Mouse (Mus musculus): ENCODE results near the gene Mpp2.

Mpp2 gene

DNA sequence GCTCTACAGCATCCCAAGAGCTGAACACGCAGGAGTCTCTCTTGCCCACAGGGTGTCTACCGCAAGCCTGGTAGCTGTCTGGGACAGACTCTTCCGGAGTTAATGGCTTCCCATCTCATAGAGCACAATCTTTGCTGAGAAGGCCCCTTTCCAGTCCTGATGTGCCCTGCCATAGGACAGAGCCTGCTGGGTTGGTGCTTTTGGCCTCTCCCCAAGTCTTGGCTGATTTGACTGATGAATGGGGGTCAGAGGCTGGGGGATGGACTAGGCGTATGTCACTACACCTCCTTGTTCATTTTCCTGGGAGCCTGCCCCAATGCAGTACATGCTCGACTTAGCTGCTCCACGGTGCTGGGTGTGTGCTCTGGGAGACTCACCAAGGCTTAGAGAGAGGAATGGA lies 50.5 kb downstream of the Mpp2 start:
- DNase-seq (ENCODE audit: low read depth in 1 of 2, low spot score in 2 of 2) = no peak

DNA sequence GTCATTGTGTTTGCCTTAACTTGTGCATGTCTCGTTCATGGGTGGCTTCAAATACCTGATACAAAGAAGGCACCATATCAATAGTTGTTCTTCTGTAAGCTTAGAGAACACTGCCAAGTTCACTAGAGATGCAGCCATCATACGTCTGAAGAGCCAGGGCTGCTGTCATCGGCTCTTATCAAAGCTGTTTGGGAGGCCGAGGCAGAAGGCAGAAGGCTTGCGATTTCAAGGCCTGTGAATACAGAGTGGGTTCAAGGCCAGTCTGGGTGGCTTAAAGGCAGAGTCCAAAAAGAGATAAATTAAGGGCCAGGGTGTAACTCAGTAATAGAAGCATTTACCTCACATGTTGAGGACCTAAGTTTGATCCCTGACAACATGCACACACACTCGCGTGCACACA lies 52.0 kb downstream of the Mpp2 start:
- DNase-seq (ENCODE audit: low read depth in 1 of 2, low spot score in 2 of 2) = no peak

DNA sequence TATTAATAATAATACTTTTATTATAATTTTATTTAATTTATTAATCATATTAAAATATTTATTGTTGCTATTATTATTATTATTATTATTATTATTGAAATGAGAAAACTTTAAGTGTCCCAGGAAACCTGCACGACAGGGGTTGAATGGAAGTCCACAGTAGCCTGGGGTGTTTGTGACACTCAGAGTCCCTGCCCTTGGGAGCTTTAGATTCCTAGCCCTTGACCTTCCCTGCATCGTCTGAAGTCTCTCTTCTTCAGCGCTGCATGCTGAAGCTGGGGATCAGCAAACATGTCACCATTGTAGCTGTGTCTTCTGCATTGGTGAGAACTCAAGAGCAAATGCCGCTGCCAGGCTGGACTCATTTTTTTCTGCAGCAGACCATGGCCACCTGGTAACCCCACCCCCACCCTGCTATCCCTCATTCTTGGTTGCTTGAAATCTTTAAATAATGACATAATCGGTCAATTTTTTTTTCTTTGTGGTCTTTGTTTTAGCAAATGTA lies 52.8 kb downstream of the Mpp2 start:
- DNase-seq (ENCODE audit: low read depth in 1 of 2, low spot score in 2 of 2) = no peak

DNA sequence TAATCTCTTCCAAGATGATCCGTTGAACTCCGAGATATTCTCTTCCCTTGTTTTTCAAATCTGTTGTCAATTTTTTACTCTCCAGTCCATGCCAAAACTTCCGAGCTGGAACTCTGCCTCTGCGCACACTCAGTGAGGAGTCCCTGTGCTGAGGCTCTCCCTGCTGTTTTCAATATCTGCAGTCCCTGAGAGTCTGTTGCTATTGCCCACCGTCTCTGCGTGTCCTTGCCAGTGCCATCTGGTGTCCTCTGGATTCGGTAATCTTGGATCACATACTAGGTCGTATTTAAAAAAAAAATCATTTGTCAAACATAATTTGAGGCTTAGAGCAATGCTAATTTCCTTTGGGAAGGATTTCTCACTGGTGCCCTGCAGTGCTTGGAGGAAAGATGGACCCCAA lies 53.4 kb downstream of the Mpp2 start:
- DNase-seq (ENCODE audit: low read depth in 1 of 2, low spot score in 2 of 2) = no peak

DNA sequence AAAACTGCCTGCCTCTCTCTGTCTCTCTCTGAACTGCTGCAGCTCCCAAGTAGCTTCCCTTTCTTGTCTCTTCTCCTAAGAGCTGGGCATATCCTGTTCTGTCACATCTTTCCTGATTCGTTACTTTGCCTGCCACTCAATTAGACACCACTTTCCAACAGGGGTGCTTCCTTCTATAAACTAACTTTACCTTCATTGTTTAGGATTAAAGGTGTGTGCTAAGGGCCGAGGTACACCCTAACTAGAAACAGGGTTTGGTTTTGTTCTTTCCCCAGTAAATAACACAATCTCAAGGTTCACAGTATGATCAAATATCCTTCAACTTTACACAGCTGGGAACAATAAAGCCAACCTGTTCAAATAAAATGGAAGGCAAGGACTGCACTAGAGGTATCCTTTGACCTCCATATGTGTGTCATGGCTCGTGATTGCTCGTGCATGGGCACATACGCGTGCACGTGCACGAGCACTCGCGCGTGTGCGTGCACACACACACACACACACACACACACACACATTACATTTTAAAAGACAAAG lies 55.2 kb downstream of the Mpp2 start:
- no peak for DNase-seq (ENCODE audit: low read depth in 1 of 2, low spot score in 2 of 2)

DNA sequence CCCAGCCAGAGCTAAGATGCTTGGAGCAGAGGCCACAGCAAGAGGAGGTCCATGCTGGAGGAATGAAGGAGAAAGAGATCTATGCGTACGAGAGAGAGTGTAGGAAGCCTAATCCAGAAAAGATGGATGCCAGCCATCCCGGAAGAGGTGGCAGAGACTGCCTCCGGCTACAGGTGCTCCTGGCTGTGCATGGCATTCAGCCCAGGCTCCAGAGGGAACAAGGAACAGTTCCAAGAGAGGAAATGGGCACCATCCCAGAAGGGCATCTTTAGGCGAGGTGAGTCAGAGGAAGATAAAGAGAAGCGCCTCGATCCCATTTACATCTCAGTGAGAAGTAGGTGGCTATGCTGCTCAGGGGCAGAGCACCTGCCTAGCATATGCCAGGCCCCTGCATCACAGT lies 57.2 kb downstream of the Mpp2 start:
- DNase-seq (ENCODE audit: low read depth in 1 of 2, low spot score in 2 of 2) = no peak

DNA sequence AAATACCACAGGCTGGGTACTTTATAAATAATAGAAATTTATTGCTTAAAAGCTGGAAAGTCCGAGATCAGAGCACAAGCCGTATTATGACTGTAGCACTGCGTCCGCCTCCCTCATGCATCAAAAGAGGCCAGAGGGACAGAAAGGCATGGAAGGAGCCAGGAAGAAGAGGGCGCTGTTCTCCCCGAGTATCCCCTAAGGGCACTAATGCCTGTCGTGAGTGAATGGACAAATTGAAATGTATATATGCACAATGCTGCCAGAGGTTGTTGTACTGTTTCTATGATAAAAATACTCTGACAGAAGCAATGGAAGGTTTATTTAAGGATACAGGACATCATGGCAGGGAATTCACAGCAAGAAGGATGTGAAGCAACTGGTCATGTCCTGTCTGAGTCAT lies 58.3 kb downstream of the Mpp2 start:
- DNase-seq (ENCODE audit: low read depth in 1 of 2, low spot score in 2 of 2) = no peak

DNA sequence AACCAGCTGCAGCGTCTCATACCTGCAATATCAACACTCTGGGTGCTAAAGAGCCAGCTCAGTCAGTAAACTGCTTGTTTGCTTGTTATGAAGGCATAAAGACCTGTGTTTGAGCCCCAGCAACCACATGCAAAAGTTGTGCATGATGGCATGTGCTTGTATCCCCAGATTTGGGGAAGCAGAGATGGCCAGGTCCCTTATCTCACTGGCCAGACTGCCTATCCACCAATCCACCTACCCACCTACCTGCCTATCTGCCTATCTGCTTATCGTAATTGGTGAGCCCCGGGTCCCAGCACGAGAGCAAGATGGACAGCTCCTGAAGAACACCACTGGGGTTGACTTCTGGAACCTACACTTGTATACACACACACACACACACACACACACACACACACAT lies 59.0 kb downstream of the Mpp2 start:
- no peak for DNase-seq (ENCODE audit: low read depth in 1 of 2, low spot score in 2 of 2)

DNA sequence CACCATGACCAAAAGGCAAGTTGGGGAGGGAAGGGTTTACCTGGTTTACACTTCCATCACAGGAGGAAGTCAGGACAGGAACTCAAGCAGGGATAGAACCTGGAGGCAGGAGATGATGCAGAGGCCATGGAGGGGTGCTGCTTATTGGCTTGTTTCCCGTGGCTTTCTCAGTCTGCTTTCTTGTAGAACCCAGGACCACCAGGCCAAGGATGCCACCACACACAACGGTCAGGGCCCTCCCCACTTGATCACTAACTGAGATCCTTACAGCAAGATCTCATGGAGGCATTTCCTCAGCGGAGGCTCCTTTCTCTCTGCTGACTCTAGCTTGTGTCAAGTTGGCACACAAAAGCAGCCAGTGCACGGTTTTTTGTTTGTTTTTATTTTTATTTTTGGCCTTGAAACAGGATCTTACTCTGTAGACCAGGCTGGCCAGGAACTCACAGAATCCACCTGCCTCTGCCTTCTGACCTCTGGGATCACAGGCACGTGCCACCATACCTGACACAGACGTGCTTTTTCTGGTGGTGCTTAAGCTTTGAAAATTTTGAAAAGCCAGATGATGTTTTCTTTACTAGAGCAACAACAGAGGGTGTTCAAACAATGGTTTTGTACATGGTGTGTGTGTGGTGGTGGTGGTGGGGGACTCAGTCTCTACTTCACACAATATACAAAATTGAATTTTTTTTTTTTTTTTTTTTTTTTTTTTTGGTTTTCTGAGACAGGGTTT lies 60.1 kb downstream of the Mpp2 start, which contains the start of gene Mpp3:
Mpp3 (minus strand) TSS at position 375 of the 730 bp plus-strand sequence.
- DNase-seq (ENCODE audit: low read depth in 1 of 2, low spot score in 2 of 2) = no peak

DNA sequence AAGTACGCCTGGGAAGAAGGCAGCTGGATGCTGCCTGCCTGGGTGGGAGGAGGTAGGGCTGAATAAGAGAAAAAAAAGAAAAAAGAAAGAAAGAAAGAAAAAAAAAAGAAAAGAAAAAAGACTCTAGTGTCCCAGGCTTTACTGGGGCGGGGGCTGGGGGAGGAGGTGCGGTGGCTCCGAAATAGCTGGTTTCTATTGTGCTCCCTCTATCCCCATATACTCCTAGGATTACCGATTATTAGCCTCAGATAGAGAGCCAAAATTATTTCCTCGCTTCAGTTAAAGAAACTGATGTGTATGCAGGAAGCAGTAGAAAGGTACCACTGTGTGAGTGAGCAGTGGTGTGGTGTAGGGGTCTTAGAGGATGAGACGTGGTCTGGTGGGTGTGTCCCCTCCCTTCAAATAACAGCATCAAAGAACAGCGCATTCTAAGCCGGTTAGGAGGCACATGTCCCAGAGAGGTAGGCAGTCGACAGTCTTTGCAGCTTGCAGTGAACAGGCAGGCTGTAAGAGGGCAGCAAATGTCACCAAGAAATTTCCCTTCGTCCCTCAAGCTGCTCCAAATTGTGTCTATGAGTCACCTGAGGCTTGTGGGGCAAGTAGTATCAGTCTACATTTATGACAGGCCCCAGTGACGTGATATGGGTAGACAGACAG lies 60.8 kb downstream of the Mpp2 start:
- no peak for DNase-seq (ENCODE audit: low read depth in 1 of 2, low spot score in 2 of 2)

DNA sequence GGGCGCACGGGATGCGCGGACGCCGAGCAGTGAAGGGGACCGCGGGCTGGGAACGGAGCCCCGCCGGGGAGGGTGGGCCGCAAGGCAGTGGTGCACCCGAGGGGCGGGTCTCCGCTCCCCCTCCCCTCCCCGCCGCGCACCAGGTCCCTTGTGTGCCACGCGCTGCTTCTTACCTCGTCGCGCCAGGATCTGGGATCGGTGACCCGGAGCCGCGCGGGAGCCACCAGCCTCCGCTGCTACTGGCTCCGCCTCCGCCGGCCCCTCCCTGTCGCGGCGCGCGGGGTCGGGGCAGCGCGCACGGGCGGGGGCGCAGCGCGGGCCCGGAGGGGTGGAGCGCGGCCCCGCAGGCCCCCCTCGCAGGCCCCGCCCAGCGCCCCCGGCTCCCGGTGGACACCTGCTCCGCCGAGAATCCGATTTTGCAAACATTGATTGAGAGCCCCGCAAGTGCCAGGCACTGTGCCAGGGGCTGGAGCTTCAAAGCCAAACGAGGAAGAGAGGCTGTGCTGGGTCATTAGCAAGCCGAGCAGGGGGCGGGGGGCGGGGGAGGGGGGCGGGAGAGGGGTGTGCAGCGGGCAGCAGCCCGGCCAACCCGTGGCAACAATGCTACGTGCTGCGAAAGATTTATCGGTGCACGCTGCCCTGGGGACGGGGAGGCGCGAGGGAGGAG lies 61.5 kb downstream of the Mpp2 start:
- DNase-seq (ENCODE audit: low read depth in 1 of 2, low spot score in 2 of 2) = no peak

DNA sequence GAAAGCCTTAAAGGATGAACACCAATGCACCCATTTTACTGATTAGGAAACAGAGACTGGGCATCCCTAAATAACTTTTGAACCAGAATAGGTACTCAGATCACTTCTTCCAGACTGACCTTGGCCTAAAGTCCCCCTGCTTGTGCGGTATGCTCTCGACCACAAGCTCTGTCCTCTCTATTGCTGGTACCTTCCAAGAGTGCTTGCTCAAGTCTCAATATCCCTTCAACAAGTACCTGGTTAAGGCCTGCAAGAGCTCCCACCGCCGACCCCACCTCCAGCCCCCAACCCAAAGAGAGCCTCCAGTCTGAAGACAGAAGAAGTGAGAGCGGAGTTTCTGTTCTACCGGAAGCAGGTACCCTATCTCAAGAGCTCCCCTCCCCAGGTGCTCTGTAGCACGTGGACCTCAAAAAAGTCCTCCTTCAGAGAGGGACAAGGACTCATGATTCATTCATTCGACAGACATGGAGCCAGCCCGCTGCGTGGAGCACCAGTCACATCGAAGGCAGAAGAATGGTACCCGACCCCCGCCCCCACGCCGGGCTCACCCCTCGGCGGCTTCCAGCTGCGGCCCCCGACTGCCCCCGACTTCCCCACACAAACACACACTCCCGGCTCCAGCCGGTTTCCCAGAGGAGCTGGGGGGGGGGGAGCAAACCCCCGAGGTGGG lies 62.2 kb downstream of the Mpp2 start:
- no peak for DNase-seq (ENCODE audit: low read depth in 1 of 2, low spot score in 2 of 2)

DNA sequence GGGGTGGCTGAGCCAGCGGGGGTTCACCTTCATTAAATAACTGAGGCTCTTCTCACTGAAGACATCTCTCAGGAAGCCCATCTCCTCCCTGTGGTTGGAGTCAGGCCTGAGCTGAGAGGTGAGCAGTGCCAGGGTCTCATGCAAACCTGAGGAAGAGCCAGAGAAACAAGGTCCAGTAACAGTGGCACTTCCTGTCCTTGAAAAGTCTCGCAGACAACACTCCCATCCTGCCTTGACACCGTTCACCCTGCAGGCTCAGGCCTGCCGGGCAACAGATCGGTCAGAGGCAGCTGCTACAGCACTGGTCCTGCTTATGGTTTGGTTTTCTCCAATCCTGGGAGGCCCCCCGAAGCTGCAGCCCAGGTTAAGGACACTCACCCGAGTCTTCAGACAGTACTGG lies 63.0 kb downstream of the Mpp2 start:
- DNase-seq (ENCODE audit: low read depth in 1 of 2, low spot score in 2 of 2) = no peak

DNA sequence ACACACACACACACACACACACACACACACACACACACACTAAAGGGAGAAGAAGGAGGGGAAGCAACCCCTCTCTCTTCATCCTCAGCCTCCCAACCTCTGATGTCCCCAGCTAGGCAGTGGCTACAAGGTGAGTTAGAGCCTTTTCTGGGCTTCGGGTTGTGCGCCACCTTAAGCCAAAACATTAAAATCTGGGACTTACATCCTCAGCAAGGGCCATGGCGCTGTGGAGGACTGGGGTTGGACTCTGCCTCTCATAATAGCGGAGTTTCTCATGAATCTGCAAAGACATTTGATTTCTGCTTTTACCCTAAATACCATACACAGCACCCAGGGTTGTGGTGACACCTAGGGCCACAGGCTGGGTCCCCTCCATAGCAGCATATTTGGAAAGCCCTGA lies 63.4 kb downstream of the Mpp2 start:
- DNase-seq (ENCODE audit: low read depth in 1 of 2, low spot score in 2 of 2) = no peak

DNA sequence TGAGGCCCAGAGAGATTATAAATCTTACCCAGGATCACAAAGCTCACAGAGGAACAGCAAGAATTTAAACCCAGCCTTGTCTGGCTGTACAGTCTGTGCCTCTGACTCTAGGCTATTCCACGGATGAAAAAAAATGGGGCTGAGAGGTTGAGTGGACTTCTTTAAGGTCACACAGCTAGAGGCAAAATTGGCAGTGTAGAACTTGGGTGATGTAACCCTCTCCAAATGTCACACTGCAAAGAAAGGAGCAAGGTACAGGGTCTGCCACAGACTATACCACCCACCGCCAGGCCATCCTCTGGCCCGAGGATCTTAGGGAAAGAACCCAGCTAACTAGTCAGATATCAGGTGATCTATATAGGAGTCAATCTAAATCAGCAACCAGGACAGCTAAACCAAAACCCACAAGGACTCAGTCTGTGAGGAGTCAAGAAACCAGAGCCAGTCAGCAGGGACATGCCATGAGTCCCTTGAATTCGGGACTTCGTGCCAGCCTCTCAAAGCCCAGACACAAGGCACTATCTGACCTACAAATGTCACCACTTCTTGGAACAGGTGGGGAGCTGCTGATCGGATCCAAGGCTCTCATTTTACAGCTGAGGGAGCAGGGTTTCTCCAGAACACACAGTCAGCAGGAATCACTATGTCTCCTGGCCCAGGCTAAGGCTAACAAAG lies 64.1 kb downstream of the Mpp2 start:
- no peak for DNase-seq (ENCODE audit: low read depth in 1 of 2, low spot score in 2 of 2)

DNA sequence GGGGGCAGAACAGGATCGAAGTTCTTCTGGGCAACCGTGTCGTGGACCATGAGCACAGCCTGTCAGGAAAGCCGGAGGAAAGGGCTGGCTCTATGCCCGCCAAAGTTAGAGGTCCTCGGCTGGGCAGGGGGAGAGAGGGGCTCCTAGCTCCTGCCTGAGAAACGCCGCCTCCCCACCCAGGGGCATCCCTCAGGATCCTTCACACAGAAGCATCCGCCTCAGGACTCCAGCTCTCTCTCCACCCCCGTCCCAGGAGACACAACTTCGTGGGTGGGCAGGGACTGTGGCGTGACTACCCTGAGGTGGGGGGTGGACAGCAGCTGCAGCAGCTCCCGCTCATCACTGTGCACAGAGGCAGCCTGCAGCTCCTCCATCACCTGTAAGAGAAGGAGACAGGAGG lies 64.9 kb downstream of the Mpp2 start:
- DNase-seq (ENCODE audit: low read depth in 1 of 2, low spot score in 2 of 2) = no peak

DNA sequence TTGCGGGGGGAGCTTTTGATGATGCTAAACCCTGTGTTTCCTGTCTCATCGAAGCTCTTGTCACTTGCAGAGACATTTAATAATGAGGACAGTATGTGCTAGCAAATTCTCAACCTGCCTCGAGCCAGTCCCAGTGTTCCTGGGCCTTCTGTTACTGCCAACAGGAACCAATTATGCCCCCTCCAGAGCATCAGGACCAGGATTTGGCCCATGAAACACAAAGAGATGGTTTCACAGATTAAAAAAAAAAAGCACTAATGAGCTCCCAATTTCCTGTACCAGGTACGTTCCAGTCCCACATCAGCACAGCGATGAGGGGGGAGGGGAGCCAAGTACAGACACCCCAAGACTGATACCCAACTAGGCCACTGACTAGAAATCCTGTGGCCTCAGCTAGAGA lies 67.1 kb downstream of the Mpp2 start:
- no peak for DNase-seq (ENCODE audit: low read depth in 1 of 2, low spot score in 2 of 2)

DNA sequence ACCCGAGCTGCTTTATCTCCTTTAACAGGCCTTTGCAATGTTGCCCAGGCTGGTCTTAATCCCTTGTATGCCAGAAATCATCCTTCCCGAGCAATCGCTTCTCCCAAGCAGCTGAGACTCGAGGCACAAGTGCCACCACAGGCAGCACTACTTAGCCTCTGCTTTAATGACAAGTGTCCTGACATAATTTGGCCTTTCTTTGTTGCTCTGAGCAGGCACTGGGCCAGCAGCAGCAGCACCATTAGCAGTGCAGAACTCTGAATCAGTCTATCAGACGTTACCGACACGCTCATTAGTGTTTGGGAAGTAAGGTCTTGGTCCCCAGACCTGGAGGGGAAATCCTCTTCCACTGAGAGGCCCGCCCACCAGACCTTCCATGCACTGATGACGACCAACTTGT lies 68.6 kb downstream of the Mpp2 start:
- no peak for DNase-seq (ENCODE audit: low read depth in 1 of 2, low spot score in 2 of 2)

DNA sequence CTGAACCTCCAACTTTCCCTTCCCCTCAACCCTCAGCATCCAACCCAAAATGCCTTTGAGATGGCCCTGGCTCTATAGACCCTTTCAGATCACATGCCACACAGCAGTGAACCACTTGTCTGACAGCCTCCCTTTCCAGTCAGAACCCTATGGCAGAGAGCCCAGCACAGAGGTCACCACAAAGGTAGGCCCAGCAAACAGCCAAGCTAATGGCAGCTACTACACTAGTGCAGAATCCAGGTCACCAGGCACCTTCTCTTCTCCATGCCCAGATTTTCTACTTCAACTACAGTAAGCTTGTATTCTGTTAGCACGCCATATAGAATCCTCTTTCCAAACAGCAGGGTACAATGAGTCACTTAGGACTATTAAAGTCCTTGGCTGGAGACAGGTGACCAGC lies 72.2 kb downstream of the Mpp2 start:
- DNase-seq (ENCODE audit: low read depth in 1 of 2, low spot score in 2 of 2) = no peak

DNA sequence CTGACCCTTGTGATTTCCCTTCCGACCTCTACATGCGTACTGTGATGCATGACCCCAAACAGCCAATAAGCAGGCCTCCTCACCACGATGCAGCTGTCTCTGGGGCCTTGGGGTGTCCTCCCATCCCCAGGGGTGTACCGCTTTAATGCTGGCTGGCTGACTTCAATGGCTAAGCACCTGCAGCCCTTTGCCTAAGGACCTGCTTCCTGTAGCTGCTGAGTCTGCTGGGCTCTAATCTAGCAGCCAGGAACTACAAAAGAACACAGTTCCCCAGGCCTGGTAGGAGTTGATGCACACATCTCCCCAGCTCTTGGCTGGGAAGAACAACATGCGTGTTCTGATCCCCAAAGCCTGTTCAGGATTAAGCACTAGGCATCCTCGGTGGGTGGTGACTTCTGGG lies 72.8 kb downstream of the Mpp2 start:
- DNase-seq (ENCODE audit: low read depth in 1 of 2, low spot score in 2 of 2) = no peak

DNA sequence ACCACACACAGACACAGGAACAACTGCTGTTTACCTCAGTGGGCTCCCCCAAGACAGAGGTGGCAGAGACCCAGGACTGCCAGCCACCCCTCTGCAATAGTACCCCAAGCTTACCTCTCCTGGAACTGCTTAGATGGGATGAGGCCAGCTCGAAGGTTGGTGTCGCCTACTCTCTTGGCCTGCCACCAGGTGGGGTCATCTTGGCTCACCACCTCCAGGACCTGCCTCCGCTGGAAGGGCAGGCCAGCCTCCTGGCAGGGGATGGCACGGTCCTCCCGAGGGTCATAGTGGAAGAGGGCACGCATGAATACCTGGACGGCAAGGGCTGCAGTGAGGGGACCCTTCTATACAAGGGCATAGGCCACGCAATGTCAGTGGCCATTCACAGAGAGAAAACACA lies 75.1 kb downstream of the Mpp2 start:
- DNase-seq (ENCODE audit: low read depth in 1 of 2, low spot score in 2 of 2) = no peak
